Mouse (Mus musculus) liver, embryonic 16.5 days (tissue): ENCODE results near the gene Zdhhc7. TPM values are rescaled to one million over a fixed set of nuclear protein-coding genes. Genes with fewer than 3 reads are reported as not detected.

ENCODE experiments used
- polyA plus RNA-seq: library from polyadenylated mRNA; unstranded; fragments of >200 nt; fragmentation: Nextera tagmentation; extraction: Ambion mirVana; gene quantifications from 2 replicates; pipeline ENCODE4 v1.2.1, GENCODE M21; 2015

Zdhhc7 gene
- polyA plus RNA-seq, 1 experiment from 2014 or later: 12.9 TPM

Other genes starting within 250 kb of the Zdhhc7 start
- gene Klhl36, start 239.2 kb downstream of the Zdhhc7 start, polyA plus RNA-seq: 4.3 and 4.4 TPM in 2 replicates
- gene Usp10, start 191.1 kb downstream of the Zdhhc7 start, polyA plus RNA-seq: 66.7 and 75.7 TPM in 2 replicates
- 1.4 and 2.0 TPM in 2 replicates for gene Gm20388, start 190.6 kb downstream of the Zdhhc7 start, polyA plus RNA-seq
- gene Crispld2, start 109.0 kb downstream of the Zdhhc7 start, polyA plus RNA-seq: 2.0 and 3.2 TPM in 2 replicates
- 3.0 and 4.4 TPM in 2 replicates for gene 6430548M08Rik, start 12.7 kb upstream of the Zdhhc7 start, polyA plus RNA-seq
- not detected in 2 replicates for gene Fam92b, start 76.0 kb upstream of the Zdhhc7 start, polyA plus RNA-seq
- 7.6 and 9.5 TPM in 2 replicates for gene Gse1, start 127.0 kb upstream of the Zdhhc7 start, polyA plus RNA-seq